Mouse (Mus musculus) c-Kit-positive CD71-negative TER-119-negative erythroid progenitor cells, embryonic 14.5 days (primary cell): ENCODE measurements around the gene Optc.

Experiments used
- DNase-seq: peaks from one replicate; pipeline ENCODE4 v3.0.0-alpha.2; 2013; ENCODE audit warnings: low read depth

The Optc gene

GRCm38 (mm10) chr1:133882283-133883217, 25.2 kb downstream of the Optc start:
- DNase-seq, result no peak

DNA sequence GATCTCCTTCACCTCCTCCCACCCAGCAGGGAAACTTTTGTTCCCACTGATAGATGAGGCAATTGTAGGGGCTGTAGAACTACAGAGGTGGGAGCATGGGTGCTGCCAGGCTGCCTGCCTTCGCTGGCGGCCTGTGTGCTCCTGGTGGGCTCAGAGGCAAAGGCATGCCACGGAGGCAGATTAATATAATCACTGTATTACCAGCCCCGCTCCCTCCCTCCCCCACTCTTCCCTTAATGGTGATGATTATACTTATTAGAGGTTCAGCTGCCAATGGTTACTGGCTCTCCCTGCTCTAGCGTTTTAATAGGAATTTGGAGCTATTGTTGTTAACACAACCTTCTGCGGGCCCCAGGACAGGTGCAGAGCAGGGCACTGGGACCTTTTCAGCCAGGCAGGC, 26.0 kb downstream of the Optc start:
- DNase-seq, result no peak

- no peak for DNase-seq
These were observed 28.9 kb downstream of the Optc start for GRCm38 (mm10) chr1:133878825-133879423.

- no peak for DNase-seq
These were observed 30.9 kb downstream of the Optc start for GRCm38 (mm10) chr1:133876936-133877335.

DNA sequence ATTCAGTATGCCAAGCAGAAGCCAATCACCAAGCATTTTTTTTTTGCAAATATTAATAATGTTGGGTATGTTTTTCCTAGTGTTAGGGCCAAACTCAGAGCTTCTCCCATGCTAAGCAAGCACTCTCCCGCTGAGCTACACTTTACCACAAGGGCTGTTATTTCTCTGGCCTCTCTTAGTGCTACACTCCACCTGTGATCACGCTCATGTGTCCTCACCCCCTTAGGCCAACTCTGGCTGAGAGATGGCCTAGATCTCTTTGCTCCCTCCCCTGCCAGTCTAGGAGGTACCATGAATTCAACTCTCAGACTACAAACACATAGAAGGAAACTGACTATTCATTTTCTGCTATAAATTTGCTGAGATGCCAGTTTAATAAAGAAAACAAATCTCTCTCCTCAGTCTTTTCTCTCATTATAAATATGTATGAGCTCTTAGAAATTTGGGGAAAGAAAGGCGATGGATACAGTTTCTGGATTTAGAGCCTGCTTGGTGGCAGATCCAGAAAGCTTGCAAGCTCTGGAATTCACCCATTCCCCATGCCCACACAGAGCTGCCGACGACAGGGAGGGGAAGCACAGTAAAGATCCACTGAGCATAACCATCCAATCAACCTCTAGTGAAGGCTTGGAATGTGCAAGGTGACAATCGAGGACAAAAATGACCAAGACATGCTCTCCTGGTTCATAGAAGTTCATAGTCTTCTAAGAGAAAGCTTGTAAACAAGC, 34.5 kb downstream of the Optc start:
- DNase-seq, result no peak

DNA sequence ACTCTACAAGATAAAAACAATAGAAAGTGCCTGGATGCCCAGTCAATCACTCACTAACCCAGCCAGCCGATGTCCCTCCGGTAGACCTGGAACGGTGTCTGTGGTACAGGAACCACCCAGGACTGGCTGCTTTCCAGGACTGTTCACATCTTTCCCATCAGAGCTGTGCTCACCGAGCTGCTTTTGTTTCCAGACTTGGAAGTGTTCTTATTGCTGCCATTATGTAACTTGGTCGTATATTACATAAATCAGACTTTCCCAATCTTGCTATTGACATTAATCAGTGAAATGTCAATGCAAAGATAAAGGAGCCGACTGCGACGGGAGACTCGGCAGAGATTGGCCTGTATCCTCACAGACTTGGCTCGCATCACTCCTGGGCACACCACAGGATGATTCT, 36.6 kb downstream of the Optc start:
- no peak for DNase-seq

DNA sequence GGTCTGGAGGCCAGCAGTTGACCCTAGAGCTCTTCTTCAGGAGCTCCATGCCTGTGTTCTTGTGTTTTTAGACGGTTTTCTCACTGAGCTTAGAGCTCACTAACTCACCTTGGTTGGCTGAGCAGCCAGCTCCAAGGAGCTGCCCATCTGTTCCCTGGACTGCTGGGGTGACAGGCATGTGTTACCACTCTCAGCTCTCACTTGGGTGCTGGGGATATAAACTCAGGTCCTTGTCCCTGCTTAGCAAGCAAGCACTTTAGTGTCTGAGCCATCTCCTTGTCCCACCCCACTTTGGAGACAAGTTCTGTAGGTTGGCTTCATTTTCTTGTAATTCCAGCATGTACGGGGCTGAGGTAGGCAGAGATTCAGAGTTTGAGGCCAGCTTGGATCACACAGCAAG, 38.6 kb downstream of the Optc start:
- DNase-seq, result no peak

GRCm38 (mm10) chr1:133863257-133863997, 44.4 kb downstream of the Optc start:
- DNase-seq, result no peak

DNA sequence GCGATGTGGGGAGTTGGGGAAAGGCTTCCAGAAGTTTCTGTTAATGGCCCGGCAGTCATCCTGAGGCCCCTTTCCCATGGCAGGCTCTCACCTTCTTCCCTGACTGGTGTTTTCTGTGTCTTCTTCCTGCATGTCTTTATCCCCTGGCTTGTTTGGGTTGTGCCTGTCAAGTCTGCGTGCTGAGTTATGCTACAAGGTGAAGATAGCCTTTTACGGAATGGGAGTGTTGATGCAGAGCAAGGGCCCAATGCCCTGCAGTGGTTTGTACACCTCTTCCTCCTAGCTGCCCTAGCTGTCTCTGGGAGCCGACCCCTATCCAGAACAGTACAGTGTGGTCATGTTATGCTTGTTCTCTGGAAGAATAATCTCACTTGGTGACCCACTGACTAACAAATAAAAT, 46.8 kb downstream of the Optc start:
- DNase-seq, result no peak

DNA sequence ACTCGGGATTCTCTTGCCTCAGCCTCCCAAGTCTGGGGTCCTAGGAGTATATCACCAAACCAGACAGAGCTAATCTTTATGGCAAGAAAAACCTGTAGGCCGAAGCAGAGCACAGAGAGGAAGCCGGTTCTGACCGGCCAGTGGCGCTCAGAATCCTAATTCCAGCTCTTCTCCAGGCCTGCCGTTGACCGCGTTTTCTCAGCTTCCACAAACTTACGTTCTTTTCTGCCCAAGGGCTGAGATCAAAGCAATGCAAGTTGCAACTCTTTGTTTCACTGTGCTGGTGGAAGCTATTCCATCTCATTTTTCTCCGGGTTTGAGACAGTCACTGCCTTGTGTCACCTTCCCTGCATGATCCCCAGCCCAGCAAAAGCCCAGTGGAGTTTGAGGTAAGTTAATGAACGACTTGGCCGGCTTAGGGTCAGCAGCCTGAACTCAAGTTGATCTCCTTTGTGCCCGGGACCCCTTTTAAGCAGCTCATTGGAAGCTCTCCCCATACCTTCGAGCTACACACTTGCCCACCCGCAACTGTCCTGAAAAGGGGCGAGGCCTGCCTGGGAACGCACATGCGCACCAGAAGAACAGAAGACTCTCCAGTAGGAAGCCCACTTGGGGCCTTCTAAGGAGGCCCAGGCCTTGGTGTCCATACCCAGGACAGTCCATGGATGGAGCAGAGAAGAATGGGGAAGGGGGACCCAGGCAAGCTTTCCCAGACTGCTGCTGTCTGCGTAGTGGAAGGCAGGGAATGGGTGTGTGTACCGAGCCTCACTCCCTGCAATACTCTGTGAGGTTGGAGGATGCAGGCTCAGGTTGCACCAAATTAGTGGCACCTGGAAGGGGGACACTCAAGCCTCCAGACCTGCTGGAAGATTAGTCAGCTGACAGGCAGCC, 47.7 kb downstream of the Optc start:
- DNase-seq, result no peak

GRCm38 (mm10) chr1:133859257-133859656, 48.5 kb downstream of the Optc start:
- no peak for DNase-seq

GRCm38 (mm10) chr1:133857781-133858180, 50.0 kb downstream of the Optc start:
- no peak for DNase-seq

DNA sequence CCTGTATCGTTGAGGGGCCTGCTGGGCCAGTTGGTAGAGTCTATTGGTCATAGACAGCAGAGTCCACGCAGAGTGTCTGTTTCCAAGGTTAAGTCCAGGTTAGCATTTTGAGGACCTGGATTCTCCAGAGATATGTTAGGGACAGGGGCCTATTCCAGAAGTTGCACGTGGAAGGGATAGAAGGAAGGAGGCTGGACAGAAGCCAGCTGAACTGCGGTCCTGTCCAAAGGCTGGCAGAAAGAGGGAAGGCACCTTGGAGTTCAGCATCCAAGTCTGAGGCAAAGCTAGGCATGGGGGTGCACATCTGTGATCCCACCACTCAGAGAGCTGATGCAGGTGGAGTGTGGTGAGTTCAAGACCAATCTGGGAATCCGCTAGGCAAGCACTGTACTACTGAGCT, 50.6 kb downstream of the Optc start:
- no peak for DNase-seq

DNA sequence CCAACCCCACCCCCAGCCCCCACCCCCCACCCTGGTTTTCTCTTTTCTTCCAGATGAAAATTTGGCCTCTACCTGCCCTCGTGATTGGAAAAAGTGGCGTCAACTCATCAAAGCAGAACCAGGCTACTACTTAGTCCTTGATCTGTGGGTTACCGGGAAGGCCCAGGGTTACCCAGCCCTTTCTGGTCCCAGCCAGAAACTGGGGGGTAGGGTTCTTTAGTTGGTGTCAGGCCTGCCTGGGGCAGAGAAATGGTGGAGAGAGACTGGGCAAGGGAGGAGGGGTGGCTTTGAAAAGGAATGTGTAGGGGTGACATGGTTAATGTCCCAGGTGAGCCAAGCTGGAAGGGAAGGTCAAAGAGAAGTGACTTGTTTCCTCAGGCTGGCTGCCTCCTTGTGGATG, 51.1 kb downstream of the Optc start:
- DNase-seq, result no peak

GRCm38 (mm10) chr1:133856133-133856541, 51.7 kb downstream of the Optc start:
- peak; percentile 40 for DNase-seq

DNA sequence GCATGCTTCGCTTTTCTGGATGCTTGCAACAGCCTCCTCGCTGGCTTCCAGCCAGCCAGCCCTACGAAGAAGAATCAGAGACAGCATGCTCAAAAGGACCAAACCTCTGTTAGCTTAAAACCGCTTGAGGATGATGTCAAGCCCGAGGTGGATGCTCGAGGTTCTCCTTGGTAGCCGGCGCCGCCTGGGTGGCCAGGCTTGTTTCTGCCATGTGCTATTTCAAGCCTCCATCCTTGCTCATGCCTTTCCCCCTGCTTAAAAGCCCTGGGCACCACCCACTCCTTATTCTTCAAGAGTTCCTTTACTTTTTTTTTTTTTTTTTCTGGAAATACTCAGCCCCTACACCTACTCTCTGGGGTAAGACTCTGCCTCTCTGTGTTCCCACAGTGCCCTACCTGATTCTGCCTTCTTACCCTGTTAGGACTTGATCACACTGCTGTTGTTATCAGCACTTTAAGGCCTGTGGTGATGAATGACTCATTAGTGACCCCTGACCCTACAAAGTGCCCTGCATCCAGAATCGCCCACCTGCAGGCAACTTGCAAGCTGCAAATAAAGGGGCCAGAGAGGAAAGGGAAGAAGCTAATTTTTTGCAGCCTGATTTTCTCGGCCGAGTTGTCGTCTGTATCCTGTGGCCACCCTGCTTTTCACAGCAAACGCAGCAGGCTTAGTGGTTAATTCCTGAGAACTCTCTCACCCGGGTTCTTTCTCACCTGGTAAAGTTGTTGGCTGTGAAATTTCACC, 52.4 kb downstream of the Optc start:
- DNase-seq, result no peak

- no peak for DNase-seq
These were observed 53.2 kb downstream of the Optc start for GRCm38 (mm10) chr1:133854421-133855273.
